ENCODE assay signal across 8 mouse cellular contexts in genomic region chr5:114379763-114380162, GRCm38 (mm10). TPM values are rescaled to one million over a fixed set of nuclear protein-coding genes. Genes with fewer than 3 reads are reported as not detected.
DNase-seq lines count a peak whose midpoint lies in the region; ATAC-seq and TF ChIP-seq lines count a peak whose summit lies in the region.

No protein-coding gene starts in this region.

- no peaks in the 10 kb centered on the region; the same call in 1 of the 2 replicates for H3K9me3 ChIP-seq in forebrain, embryonic 13.5 days (replicated peaks)
- H3K9me3 ChIP-seq in limb, embryonic 15.5 days, result no peaks in the 10 kb centered on the region

- intact Hi-C loops in gastrocnemius, adult 2 months (cut with DNase I), result loop anchor here (5.0 kb wide), 2 partner anchors 63 to 67 kb away; partner anchors contain the start of genes Mmab and Mvk

- H3K4me3 ChIP-seq in gastrocnemius, adult 2 months, result peak overlapping the region; percentile 90
- peak overlapping the region; percentile 93 for H3K4me3 ChIP-seq in forebrain, embryonic 13.5 days
- H3K4me3 ChIP-seq in limb, embryonic 15.5 days, result peak overlapping the region; percentile 90
- H3K4me3 ChIP-seq in small intestine, adult 2 months (ENCODE audit: low read depth, low read length), result peak overlapping the region; percentile 69

- peak overlapping the region; percentile 96 for H3K27ac ChIP-seq in gastrocnemius, adult 2 months
- H3K27ac ChIP-seq in forebrain, embryonic 13.5 days, result peak overlapping the region; percentile 85
- H3K27ac ChIP-seq in limb, embryonic 15.5 days, result peak overlapping the region; percentile 92
- H3K27ac ChIP-seq in small intestine, adult 2 months (ENCODE audit: insufficient read depth, low read depth, low read length), result peak overlapping the region; percentile 83

- H3K4me2 ChIP-seq in forebrain, embryonic 13.5 days, result peak overlapping the region; percentile 75
- H3K4me2 ChIP-seq in limb, embryonic 15.5 days, result peak overlapping the region; percentile 80

- H3K9ac ChIP-seq in forebrain, embryonic 13.5 days, result peak overlapping the region; percentile 96
- peak overlapping the region; percentile 95 for H3K9ac ChIP-seq in limb, embryonic 15.5 days

- peaks cover 24% of the 10 kb centered on the region for H3K36me3 ChIP-seq in forebrain, embryonic 13.5 days (ENCODE audit: poor library complexity, severe bottlenecking)
- H3K36me3 ChIP-seq in limb, embryonic 15.5 days, result peaks cover 20% of the 10 kb centered on the region
- H3K36me3 ChIP-seq in small intestine, adult 2 months (ENCODE audit: control insufficient read depth, insufficient read depth, low read length), result peaks cover 4% of the 10 kb centered on the region; the same call in 1 of the 2 replicates

- peaks cover 44% of the 10 kb centered on the region for H3K4me1 ChIP-seq in forebrain, embryonic 13.5 days
- H3K4me1 ChIP-seq in limb, embryonic 15.5 days, result peaks cover 53% of the 10 kb centered on the region
- peaks cover 26% of the 10 kb centered on the region for H3K4me1 ChIP-seq in small intestine, adult 2 months (ENCODE audit: control insufficient read depth, insufficient read depth, insufficient read length, low read length)

- no peak for TF ChIP-seq CTCF in gastrocnemius, adult 2 months (IDR thresholded peaks at IDR 0.05)
- TF ChIP-seq CTCF in small intestine, adult 2 months (IDR thresholded peaks at IDR 0.05; ENCODE audit: extremely low read depth, insufficient read length, insufficient replicate concordance, low read depth, low read length), result no peak

- DNase-seq in gastrocnemius, adult 2 months, result no peak
- no peak for DNase-seq in gastrocnemius, postnatal 4 days (ENCODE audit: low spot score in 2 of 2)
- no peak for DNase-seq in urinary bladder, postnatal 25 days (ENCODE audit: low spot score)
- no peak for DNase-seq in layer of hippocampus, postnatal 14 days (ENCODE audit: low spot score in 2 of 2)

- peak; percentile 35 for ATAC-seq in CD4-positive, CD25-positive, alpha-beta regulatory T cell, adult 4 months
- peak; percentile 36; the same call in 1 of the 2 replicates for ATAC-seq in forebrain, embryonic 13.5 days
- peak; percentile 28; the same call in 1 of the 2 replicates for ATAC-seq in limb, embryonic 15.5 days (ENCODE audit: insufficient number of reproducible peaks, low FRiP score, low TSS enrichment, low read depth)

- no peak for TF ChIP-seq POLR2A in small intestine, adult 2 months (IDR thresholded peaks at IDR 0.05; ENCODE audit: low read depth, low read length)

- no peaks in the 10 kb centered on the region for H3K27me3 ChIP-seq in forebrain, embryonic 13.5 days
- H3K27me3 ChIP-seq in limb, embryonic 15.5 days, result no peaks in the 10 kb centered on the region
- H3K27me3 ChIP-seq in small intestine, adult 2 months (ENCODE audit: control insufficient read depth, insufficient read depth, low read length), result no peaks in the 10 kb centered on the region

- WGBS in forebrain, embryonic 13.5 days, result 2% methylated on average over 20 of the region's 20 CpGs
- WGBS in limb, embryonic 15.5 days, result 1% methylated on average over 20 of the region's 20 CpGs
- WGBS in small intestine, adult 2 months, result 2% methylated on average over 20 of the region's 20 CpGs

RNA-seq across cellular contexts. Expression of gene Kctd10, which starts 0.5 kb away (rescaled TPM):
- 10 to 100 TPM; 16.8 to 21.1 TPM for total RNA-seq in gastrocnemius, adult 2 months (2021)
- total RNA-seq in gastrocnemius, postnatal 4 days (2021), result 10 to 100 TPM; 38.0 to 40.7 TPM
- 10 to 100 TPM; 56.6 to 82.2 TPM for polyA plus RNA-seq in CD4-positive, CD25-positive, alpha-beta regulatory T cell, adult 4 months (2017; shearing (Covaris generic))
- polyA plus RNA-seq in forebrain, embryonic 13.5 days (2015; fragmentation: Nextera tagmentation; extraction: Ambion mirVana), result 81.3 and 89.7 TPM in 2 replicates
- polyA plus RNA-seq in limb, embryonic 15.5 days (2015; fragmentation: Nextera tagmentation; extraction: Ambion mirVana), result 112 and 117 TPM in 2 replicates
- polyA plus RNA-seq in small intestine, adult 2 months (2012; rRNA removed), result 47.1 and 80.2 TPM in 2 replicates
- total RNA-seq in layer of hippocampus, postnatal 14 days (2021), result 10 to 100 TPM; 37.6 to 41.4 TPM

RNA-seq across cellular contexts. Expression of gene Ube3b, which starts 0.6 kb away (rescaled TPM):
- total RNA-seq in gastrocnemius, adult 2 months (2021), result 100 to 1,000 TPM; 116 to 120 TPM
- 10 to 100 TPM; 54.2 to 59.3 TPM for total RNA-seq in gastrocnemius, postnatal 4 days (2021)
- polyA plus RNA-seq in CD4-positive, CD25-positive, alpha-beta regulatory T cell, adult 4 months (2017; shearing (Covaris generic)), result 10 to 100 TPM; 28.8 to 44.7 TPM
- 34.0 and 41.7 TPM in 2 replicates for polyA plus RNA-seq in forebrain, embryonic 13.5 days (2015; fragmentation: Nextera tagmentation; extraction: Ambion mirVana)
- 39.6 and 41.9 TPM in 2 replicates for polyA plus RNA-seq in limb, embryonic 15.5 days (2015; fragmentation: Nextera tagmentation; extraction: Ambion mirVana)
- polyA plus RNA-seq in small intestine, adult 2 months (2012; rRNA removed), result 36.6 and 76.1 TPM in 2 replicates
- 10 to 100 TPM; 72.6 to 85.0 TPM for total RNA-seq in layer of hippocampus, postnatal 14 days (2021)
